Mouse (Mus musculus) layer of hippocampus, postnatal 14 days (tissue): ENCODE measurements at regions not wholly inside any gene's neighbourhood (a gene's known extent, or its start where the extent isn't known, plus 50 kb on each side); places are given as distances from the start of the nearest gene placed in this dataset.

Source experiments
- DNase-seq, 2 experiments: peaks; one replicate each; pipeline ENCODE4 v3.0.0; 2021 to 2022; ENCODE audit warnings: low spot score in 2 of 2, mixed read lengths in 1 of 2

DNA sequence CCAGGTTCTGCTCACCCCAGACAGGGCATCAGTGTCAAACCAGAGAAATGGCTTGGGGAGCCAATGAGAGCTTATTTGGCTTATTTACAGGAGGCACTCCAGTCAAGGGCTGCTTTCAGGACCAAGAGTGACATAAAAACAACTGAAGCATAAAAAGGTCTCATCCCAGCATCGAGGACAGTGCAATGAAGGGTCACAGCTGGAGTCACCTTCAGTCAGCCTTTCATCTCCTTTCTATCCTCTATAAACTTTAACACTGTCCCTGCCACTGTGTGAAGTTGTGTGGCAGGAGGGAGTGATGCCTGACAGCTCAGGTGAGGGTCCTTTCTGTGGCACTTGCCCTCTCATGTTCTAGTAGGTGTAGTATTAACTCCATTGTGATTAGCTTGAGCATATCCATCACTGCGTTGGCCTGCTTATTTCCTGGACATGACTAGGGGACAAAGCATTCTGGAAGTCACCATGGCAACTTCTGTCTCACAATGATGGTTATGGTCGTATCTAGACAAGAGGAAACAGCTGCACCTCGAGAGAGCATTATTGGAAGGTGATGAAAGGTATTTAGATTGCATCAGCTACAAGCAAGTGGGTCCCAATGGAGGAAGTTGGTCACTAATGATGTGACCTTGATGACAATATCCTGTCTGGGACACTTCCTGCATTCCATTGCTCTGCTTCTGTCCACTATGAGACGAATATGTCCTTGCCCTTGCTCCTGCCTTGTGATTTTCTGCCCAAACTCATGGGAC lies 87.8 kb upstream of the Enpp6 start:
- DNase-seq = no peak

DNA sequence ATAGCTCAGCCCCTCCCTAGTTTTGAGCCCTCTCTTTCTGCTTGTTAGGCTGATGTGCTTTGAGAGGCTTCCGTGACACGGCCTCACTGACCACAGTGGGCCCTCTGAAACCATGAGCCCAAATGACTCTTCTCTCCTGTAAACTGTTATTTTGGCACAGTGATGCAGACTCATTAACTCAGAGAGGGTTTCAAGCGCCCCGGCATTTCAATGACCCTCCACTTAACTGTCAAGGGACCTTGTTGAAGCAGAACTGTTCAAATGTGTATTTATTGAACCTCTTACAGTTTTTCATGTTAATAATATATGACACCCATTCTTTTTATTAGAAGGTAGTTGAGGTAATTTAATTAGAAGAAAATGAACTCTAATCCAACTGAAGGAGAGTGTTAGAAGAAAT lies 85.9 kb upstream of the Enpp6 start:
- no peak for DNase-seq

DNA sequence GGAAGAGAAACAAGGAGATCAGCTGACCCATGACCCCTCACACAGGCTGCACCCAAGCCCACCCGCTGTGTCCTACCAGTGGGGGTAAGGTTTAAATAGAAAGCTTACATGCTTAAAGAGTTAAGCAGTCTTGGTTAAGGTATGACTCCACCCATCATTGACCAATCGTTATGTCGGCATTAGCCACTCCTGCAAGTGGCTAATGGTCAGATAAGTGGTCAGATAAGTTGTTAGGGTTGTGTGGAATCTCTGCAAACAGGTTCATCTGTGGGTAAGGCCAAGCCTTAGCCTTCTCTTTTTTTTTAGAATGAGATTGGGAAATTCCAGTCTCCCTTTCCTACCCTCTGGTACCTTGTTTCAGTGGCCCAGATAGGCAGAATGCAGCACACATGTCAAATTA lies 82.0 kb upstream of the Enpp6 start:
- no peak for DNase-seq

DNA sequence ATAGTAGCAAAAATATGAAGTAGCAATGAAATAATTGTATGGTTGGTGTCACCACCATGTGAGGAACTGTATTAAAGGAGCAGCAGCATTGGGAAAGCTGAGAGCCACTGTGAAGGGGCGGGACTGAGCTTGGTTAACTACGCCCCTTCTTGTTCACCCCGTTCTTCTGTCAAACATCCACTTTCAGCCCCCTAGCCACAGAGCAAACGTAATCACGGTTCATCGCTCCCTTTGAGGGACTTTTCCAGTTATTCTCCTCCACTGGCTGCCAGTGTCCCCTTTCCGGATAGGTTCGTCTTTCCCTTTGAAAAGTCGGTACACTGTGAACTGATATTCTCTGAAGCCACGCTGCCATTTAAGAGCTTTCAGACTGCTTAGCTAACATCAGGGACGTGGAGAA lies 79.3 kb upstream of the Enpp6 start:
- DNase-seq = no peak

DNA sequence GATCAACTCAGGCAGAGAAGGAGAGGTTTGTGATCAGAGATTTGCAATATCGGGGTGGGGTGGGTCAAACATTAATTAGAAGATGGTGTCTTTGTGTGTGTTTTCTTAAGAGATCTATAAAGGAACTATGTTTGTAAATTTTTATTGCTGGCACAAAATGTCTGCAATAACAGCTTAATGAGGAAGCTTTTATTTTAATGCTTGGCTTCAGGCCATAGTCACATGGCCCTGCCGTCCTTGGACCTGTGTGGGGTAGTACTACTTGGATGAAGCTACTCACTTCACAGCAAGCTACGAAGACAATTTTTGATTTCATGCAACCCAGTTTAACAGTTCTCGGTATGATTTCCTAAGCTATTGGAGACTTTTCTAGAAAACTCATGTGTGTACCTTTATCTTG lies 78.5 kb upstream of the Enpp6 start:
- no peak for DNase-seq

DNA sequence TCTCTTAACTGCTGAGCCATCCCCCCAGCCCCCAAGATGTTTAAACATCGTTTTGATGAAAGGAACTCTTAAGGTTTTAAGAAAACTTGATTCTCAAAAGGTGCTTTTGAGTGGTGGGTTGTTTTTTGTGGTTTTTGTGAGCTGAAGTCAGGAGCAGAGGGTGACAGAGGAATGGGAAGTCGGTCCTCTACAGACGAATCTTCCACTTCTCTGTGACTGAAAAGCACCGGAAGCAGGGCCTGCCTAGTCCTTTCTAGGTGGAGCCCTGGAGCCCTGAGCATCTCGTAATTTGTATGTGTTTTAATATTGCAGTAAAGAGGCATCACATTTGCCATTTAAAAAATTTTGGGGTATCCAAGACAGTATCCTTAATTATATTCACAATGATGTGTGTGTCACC lies 72.7 kb upstream of the Enpp6 start:
- no peak for DNase-seq

DNA sequence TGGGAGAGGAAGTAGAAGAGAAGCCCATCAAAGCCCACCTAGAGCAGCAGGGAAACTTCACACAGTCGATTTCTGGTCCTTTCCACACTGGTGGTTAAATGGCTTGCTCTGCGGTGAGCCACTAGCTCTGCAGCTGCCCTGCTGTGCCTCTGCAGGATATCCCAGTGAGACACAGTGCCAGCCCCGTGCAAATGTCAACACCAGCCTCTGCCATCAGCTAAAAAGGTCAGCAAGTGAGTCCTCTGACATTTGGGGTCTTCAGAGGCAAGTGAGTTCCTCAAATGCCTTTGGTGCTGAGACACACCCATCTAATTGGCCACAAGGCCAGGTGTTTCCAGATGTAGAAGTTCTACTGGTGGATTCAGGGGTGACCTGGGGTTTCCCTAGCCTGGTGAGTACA lies 66.6 kb upstream of the Enpp6 start:
- DNase-seq = no peak

DNA sequence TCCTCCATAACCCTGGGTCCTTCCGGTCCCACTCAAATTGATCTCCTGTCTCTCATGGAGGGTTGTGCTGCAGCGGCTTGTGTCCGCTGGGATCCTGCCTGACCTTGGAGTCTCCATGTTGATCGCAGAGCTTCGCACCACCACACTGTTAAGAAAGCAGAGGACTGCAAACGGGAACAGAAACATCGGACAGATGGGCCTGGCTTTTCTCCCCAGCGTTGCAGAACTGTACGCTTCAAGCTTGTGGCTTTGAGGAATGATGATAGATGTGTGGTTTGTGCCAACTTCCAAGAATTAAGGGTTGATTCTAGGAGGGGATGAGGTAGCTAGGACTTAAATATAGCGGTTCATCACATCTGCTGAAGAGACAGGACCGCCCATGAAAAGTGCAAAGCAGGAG lies 65.6 kb upstream of the Enpp6 start:
- no peak for DNase-seq

DNA sequence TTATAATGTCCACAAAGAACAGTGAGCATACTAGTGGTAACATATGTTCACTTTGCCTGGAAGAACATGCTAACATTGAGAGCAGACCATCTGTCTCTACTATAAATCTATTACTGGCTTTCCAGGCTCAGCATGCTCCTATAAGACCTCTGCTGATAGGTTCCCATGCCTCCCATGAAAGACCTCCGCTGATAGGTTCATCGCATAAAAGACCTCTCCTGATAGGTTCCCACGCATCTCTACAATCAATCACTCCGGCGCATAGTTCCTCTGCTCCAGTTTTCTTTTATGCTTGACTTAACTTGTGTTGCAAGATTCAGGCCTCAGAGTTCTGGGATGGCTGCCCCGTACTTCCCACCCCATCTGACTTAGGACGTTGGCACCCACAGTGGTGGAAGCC lies 65.1 kb upstream of the Enpp6 start:
- DNase-seq = peak in 1 of 2 experiments; percentile 42

DNA sequence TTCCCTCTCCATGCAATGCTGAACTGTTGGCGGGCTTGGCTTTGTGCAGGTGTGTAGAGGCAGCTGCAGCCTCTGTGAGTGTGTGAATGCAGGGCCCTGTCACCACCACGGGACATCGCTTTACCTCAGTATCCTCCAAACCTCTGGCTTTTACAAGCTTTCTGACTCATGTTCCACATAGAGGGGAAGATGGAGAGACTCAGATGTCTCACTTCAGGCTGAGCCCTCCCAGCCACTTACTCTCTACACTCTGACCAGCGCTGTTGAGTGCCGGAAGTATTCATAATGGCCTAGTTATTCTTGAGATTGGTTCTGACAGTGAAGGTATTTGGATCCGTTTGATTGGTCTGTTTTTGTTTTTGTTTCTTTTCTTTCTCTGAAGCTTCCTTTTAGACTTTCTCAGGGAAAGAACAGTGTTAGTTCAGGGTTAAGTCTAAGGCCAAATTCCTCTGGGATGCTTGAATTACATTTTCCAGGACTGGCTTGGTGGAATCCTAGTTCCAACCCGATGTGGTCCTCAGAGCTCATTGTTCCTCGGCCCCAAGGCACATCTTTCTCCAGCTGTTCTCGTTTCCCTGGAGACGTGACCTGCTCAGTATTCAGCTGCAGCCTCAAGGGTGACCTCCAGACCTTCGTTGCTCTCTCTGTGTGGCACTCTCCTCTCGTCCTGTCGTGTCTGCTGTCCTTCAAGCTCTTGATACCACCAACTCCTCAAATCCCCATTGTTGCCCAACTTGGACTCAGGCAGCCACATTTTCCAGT lies 61.7 kb upstream of the Enpp6 start:
- no peak for DNase-seq

DNA sequence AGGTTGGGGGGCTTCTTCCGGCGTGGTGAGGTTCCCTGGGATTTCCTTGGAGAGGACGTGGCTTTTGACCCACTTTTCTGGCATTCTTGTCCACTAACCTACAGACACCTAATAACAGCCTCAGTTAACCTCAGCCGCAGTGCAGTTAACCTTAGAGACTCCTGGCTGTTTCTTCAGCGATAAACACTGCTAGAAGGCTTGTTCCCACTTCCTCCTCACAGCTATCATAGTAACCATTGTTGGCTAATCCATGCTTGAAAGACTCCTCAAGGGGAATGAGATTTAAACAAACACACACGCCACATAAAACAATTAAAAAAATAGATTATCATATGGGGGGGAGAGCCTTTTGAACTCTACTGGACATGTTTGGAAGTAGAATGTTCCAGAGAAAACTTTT lies 58.0 kb upstream of the Enpp6 start:
- no peak for DNase-seq

DNA sequence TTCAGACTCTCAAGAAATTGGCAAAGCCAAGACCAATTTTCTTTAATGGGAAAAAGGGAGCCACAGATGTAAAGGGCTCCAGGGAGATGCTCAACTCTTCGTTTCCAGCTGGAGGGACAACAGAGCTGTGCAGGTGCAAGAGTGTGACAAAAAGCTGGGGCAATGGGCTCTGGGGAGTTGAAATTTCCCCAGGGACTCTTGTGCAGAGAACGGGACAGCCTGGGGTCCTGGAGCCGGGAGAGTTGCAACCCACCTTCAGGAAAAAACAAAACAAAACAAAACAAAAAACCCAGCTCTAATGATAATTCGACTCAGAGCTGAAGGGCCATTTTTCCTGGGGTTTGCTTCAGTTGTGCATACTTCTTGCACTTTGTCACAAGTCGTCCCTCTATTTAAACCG lies 57.0 kb upstream of the Enpp6 start:
- DNase-seq = no peak

DNA sequence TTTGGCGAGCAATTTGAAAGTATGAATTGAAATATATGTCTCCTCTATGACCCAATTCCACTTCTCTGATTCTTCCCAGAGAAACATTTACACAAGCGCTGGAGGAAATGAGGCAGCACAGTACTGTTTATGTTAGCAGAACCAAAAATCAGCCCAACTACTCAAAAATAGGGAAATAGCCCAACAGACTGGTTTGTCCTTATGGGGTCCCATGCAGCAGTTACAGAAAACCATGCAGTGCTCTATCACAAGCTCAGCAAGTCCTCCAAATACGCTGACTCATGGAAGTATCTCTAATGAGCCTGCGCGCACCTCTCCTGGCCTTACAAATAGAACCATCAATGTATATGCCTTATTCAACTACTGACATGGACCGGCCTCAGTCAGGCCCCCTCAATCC lies 55.4 kb upstream of the Enpp6 start:
- no peak for DNase-seq

DNA sequence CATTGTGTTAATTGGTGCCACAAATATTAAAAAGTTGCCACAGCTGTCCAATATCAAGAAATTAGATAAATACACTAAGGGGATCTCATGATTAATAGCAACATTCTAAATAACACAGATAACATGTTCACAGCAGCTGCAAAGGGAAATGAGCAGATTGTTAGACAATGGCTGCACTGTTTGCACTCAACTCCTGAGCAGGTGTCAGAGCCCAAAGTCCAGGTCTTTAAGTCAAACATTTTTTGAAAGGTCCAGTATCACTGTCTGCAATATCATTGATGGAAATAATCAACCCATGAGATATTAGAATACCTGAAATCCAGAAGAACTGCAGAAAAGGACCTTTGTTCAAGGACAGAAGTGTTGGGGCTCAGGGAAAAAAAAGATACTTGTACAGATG lies 53.4 kb upstream of the Enpp6 start:
- DNase-seq = no peak

DNA sequence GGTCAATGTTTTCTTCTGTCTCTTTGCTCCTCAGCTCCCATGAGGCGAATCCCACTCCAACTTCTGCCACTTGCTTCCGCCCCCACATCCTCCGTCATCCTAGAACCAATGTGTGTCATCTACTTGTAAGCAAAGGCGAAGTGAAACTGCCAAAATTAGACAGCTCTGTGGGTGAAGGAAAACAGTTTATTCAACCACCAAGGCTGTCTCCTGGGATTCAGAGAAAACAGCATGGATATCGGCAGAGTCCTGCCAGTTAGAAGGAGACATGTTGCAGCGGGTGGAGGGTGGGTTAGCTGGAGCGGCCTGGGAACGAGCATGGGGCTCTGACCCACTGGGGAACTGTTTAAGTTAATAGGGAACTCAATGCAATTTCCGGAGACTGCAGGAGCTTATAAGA lies 52.4 kb upstream of the Enpp6 start:
- DNase-seq = peak; percentile 41 to 58

DNA sequence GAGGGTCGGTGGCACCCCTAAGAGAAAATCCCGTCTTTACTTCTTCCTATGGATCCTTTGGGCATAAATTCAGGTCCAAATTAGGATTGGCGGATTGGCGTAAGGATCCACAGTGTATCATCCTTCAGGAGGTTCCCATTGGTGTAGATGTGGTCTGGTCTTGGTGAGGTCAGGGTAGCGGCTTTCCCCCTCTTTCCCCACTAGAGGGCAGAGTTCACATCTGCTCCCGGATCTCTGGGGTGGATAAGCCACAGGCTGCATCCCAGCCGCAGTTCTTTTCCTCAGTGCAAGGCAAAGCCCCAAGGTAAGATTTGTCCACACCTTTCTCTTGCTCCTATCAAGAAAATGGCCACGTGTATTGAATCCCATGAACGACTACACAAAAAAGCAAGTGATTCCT lies 51.8 kb upstream of the Enpp6 start:
- DNase-seq = peak; percentile 33 to 42

DNA sequence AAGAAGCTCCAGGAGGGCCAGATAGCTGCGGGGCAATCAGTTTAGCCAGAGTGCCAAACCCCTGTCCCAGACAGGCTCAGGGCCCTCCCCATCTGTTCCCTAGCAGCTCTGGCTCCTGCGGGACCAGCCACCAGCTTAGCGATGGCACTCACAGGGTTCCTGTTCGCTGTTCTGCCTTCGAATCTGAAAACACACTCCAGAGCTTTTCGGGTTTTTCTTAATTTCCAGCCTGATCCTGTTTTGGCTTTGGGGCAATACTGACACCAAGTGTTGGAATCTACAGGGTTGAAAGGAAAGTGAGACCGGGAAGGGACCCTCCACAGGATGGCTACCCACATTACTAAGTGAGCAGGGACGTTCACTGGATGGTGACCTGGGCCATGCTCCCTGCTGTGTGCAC lies 50.6 kb upstream of the Enpp6 start:
- DNase-seq = peak; percentile 28 to 62
